Mouse (Mus musculus) forebrain, postnatal 0 days (tissue): Measurements from ENCODE around the gene Eif2d. TPM values are rescaled to one million over a fixed set of nuclear protein-coding genes. Genes with fewer than 3 reads are reported as not detected.
"Not testable (repeated sequence)": the region's sequence is repeated elsewhere in the genome, so short reads cannot be mapped to it uniquely, and the experiment has no call there.

Experiments used
- ATAC-seq: fragments of 200-750 bp; cut with Nextera tagmentation; 2 replicates; pipeline ENCODE4 v1.8.0; 2017; ENCODE audit warnings: mild to moderate bottlenecking, moderate library complexity
- DNase-seq: peaks from one replicate; pipeline ENCODE4 v3.0.0-alpha.2; 2015
- H3K27ac ChIP-seq: fragments of 300-500 bp; sonication (generic); 2 replicates; pipeline ENCODE4 v1.5.1; 2014; ENCODE audit warnings: low read depth, mild to moderate bottlenecking, antibody characterized with exemption, low read length, moderate library complexity, mixed read lengths
- H3K27me3 ChIP-seq: fragments of 300-500 bp; sonication (generic); 2 replicates; pipeline ENCODE4 v1.6.1; 2014; ENCODE audit warnings: mild to moderate bottlenecking, low read length, mixed read lengths; ENCODE audit not compliant: insufficient read depth
- H3K36me3 ChIP-seq: fragments of 300-500 bp; sonication (generic); 2 replicates; pipeline ENCODE4 v1.6.1; 2014; ENCODE audit warnings: mild to moderate bottlenecking, moderate library complexity; ENCODE audit not compliant: insufficient read depth
- H3K4me1 ChIP-seq: fragments of 300-500 bp; sonication (generic); 2 replicates; pipeline ENCODE4 v1.6.1; 2014; ENCODE audit warnings: antibody characterized with exemption; ENCODE audit not compliant: insufficient read depth
- H3K4me2 ChIP-seq: fragments of 300-500 bp; sonication (generic); 2 replicates; pipeline ENCODE4 v1.6.1; 2014; ENCODE audit warnings: low read depth, mild to moderate bottlenecking, moderate library complexity
- H3K4me3 ChIP-seq: fragments of 300-500 bp; sonication (generic); 2 replicates; pipeline ENCODE4 v1.5.1; 2014; ENCODE audit warnings: low read depth, low read length, mixed read lengths
- H3K9ac ChIP-seq: fragments of 300-500 bp; sonication (generic); 2 replicates; pipeline ENCODE4 v1.6.1; 2014; ENCODE audit warnings: mild to moderate bottlenecking
- H3K9me3 ChIP-seq: fragments of 300-500 bp; sonication (generic); 2 replicates; pipeline ENCODE4 v1.6.1; 2016; ENCODE audit warnings: low read length
- CTCF ChIP-seq: sonication (generic); IDR thresholded peaks from 2 replicates; pipeline ENCODE4 v1.5.1; 2016; ENCODE audit warnings: antibody characterized with exemption, control low read depth, low read depth
- WGBS: fragments of 180-500 bp; shearing (Covaris S2); extraction: QIAGEN DNeasy Blood & Tissue Kit; methylation state at CpG from one replicate; pipeline ENCODE4 v1.1.7; 2014; 5-methylcytosine and 5-hydroxymethylcytosine counted together
- polyA plus RNA-seq: library from polyadenylated mRNA; unstranded; fragments of >200 nt; fragmentation: Nextera tagmentation; extraction: Ambion mirVana; gene quantifications from 2 replicates; pipeline ENCODE4 v1.2.1, GENCODE M21; 2015
- total RNA-seq: library from RNA; depleted of rRNA; stranded (reverse); fragments of >200 nt; gene quantifications from 2 replicates; pipeline ENCODE4 v1.2.3, GENCODE M21; 2014

Eif2d gene
- total and polyA plus RNA-seq, 2 experiments from 2014 or later: 41.6 to 49.3 TPM

GRCm38 (mm10) chr1:131139102-131140095 lies 13.6 kb upstream of the Eif2d start:
- 70% methylated on average over 11 of the region's 11 CpGs for WGBS
- ATAC-seq: no peak
- H3K27me3 ChIP-seq: no peaks in the 10 kb centered on the region
- peak overlapping the region; percentile 79; the same call in 1 of the 2 replicates for H3K9ac ChIP-seq
- H3K4me3 ChIP-seq: peak overlapping the region; percentile 87
- H3K4me2 ChIP-seq: peak overlapping the region; percentile 73
- no peak overlapping the region for H3K27ac ChIP-seq
- DNase-seq: no peak
- H3K9me3 ChIP-seq: no peaks in the 10 kb centered on the region
- H3K36me3 ChIP-seq: no peaks in the 10 kb centered on the region; the same call in 1 of the 2 replicates
- peaks cover 6% of the 10 kb centered on the region; the same call in 1 of the 2 replicates for H3K4me1 ChIP-seq
- no peak for TF ChIP-seq CTCF

- Histone ChIP-seq H3K4me3 (no peak overlapping the region), H3K4me2 (no peak overlapping the region), H3K36me3 (no peaks in the 10 kb centered on the region), H3K9ac (no peak overlapping the region), H3K27ac (no peak overlapping the region), H3K27me3 (no peaks in the 10 kb centered on the region), H3K9me3 (no peaks in the 10 kb centered on the region), H3K4me1 (peaks cover 6% of the 10 kb centered on the region; the same call in 1 of the 2 replicates)
- no peak for TF ChIP-seq CTCF
- WGBS: 67% methylated on average over 2 of the region's 2 CpGs
- ATAC-seq (no peak), DNase-seq (no peak)
Measured at GRCm38 (mm10) chr1:131141449-131141848, 11.5 kb upstream of the Eif2d start.

GRCm38 (mm10) chr1:131142472-131142871 lies 10.5 kb upstream of the Eif2d start:
- Histone ChIP-seq H3K9ac (no peak overlapping the region), H3K4me3 (no peak overlapping the region), H3K36me3 (no peaks in the 10 kb centered on the region), H3K9me3 (no peaks in the 10 kb centered on the region), H3K4me2 (no peak overlapping the region), H3K27ac (no peak overlapping the region), H3K27me3 (no peaks in the 10 kb centered on the region), H3K4me1 (peaks cover 6% of the 10 kb centered on the region; the same call in 1 of the 2 replicates)
- ATAC-seq: no peak
- DNase-seq: no peak
- no peak for TF ChIP-seq CTCF
- WGBS: 84% methylated on average over 1 of the region's 1 CpGs

DNA sequence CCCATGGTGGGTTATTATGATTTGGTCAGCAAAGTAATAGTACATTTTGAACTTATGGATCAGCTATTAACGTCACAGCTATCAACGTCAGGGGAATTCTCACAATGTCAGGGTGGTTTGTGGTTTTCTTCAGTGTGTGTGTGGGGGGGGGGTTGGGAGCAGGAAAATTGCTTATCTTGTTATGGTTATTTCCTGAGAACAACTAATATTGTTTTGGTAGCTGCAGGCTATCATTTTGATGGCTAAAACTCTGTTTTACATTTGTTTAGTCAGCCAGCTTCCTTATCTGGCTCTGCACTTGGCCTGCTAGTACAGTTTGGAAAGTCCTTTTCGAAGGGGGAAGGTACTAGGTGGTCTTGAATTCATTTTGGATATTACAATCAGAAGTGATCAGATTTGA lies 7.8 kb upstream of the Eif2d start:
- not testable (repeated sequence) for H3K4me2 ChIP-seq, ATAC-seq, H3K9ac ChIP-seq, H3K4me3 ChIP-seq, H3K4me1 ChIP-seq, H3K36me3 ChIP-seq, H3K9me3 ChIP-seq, H3K27me3 ChIP-seq, DNase-seq, H3K27ac ChIP-seq
- WGBS: 87% methylated on average over 3 of the region's 3 CpGs

DNA sequence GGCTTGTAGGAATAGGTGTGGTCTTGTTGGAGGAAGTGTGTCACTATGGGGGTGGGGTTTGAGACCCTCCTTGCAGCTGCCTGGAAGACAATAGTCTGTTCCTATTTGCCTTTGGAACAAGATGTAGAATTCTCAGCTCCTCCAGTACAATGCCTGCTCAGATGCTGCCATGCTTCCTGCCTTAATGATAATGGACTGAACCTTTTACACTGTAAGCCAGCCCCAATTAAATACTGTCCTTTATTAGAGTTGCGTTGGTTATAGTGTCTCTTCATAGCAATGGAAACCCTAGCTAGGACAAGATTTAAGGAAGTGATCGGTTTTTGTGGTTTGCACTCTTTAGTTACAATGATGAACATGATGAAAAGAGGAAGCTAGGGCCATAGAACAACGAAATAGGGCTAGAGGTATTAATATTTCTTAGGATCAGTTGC lies 6.8 kb upstream of the Eif2d start:
- Histone ChIP-seq H3K4me1 (no peaks in the 10 kb centered on the region), H3K36me3 (no peaks in the 10 kb centered on the region), H3K4me2 (no peak overlapping the region), H3K9me3 (no peaks in the 10 kb centered on the region), H3K27ac (no peak overlapping the region), H3K4me3 (no peak overlapping the region), H3K9ac (no peak overlapping the region), H3K27me3 (no peaks in the 10 kb centered on the region)
- TF ChIP-seq CTCF: no peak
- ATAC-seq (no peak), DNase-seq (no peak)
- WGBS: 74% methylated on average over 3 of the region's 3 CpGs

DNA sequence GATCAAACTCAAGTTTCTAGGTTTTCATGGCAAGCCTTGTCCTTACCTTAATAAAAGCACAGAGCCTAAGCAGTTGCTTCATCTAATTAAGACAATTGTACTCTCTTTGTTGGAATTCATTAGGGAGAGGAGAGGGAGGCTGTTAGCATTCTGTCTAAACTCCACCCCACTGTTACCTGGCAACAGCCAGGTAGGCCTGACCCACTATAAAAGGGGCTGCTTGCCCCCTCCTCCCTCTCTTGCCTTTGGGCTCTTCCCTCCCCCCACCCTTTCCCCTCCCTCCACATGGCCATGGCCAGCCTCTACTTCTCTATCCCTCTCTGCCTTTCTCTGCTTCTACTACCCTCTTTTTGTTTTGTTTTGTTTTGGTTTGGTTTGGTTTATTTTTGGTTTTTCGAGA lies 3.5 kb upstream of the Eif2d start:
- no peak overlapping the region for H3K27ac ChIP-seq
- DNase-seq: no peak
- H3K9ac ChIP-seq: no peak overlapping the region
- H3K36me3 ChIP-seq: no peaks in the 10 kb centered on the region
- H3K4me3 ChIP-seq: no peak overlapping the region
- no peak for TF ChIP-seq CTCF
- H3K4me2 ChIP-seq: no peak overlapping the region
- WGBS: 80% methylated on average over 1 of the region's 1 CpGs
- H3K9me3 ChIP-seq: no peaks in the 10 kb centered on the region
- H3K27me3 ChIP-seq: no peaks in the 10 kb centered on the region
- H3K4me1 ChIP-seq: 0 out of 2 replicates have a peak, but pooled peaks cover 7% of the 10 kb centered on the region
- no peak for ATAC-seq

GRCm38 (mm10) chr1:131155456-131155855 lies 2.5 kb downstream of the Eif2d start:
- Histone ChIP-seq H3K4me1 (0 out of 2 replicates have a peak, but pooled peaks cover 7% of the 10 kb centered on the region), H3K27ac (no peak overlapping the region), H3K36me3 (peaks cover 15% of the 10 kb centered on the region), H3K9me3 (no peaks in the 10 kb centered on the region), H3K4me3 (no peak overlapping the region), H3K27me3 (no peaks in the 10 kb centered on the region), H3K4me2 (no peak overlapping the region), H3K9ac (no peak overlapping the region)
- peak; percentile 65 for DNase-seq
- peak; percentile 91 for TF ChIP-seq CTCF
- WGBS: 48% methylated on average over 2 of the region's 2 CpGs
- no peak for ATAC-seq

DNA sequence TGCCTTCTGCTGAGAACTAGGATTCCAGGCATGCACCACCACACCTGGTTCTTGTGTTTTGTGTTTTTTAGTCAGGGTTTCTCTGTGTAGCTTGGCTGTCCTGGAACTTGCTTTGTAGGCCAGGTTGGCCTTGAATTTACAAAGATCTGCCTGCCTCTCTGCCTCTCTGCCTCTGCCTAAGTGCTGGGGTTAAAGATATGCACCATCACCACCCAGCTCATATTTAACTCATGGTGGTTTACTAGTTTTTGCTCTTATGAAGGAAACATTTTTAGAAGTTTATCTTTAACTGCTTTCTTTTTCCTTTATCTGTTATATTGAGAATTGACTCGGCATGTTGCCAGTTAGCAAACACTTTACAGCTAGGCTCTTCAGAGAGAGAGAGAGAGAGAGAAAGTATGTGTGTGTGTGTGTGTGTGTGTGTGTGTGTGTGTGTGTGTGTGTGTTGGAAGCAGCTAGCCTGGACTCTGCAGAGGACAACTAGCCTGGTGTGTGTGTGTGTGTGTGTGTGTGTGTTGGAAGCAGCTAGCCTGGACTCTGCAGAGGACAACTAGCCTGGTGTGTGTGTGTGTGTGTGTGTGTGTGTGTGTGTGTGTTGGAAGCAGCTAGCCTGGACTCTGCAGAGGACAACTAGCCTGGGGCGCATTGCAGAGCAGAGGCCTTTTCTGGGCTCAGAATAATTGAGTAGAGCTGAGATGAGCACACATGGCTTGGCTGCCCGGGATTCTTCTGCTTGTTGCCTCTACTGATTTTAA lies 6.8 kb downstream of the Eif2d start:
- not testable (repeated sequence) for H3K9ac ChIP-seq, H3K27ac ChIP-seq, H3K27me3 ChIP-seq, H3K4me2 ChIP-seq, H3K9me3 ChIP-seq, ATAC-seq, H3K4me1 ChIP-seq, DNase-seq, H3K4me3 ChIP-seq
- peaks cover 50% of the 10 kb centered on the region for H3K36me3 ChIP-seq
- 96% methylated on average over 3 of the region's 3 CpGs for WGBS
